Mouse (Mus musculus): ENCODE data around the gene Ppfia1.

Ppfia1 gene

GRCm38 (mm10) chr7:144427460-144427859, 126.1 kb downstream of the Ppfia1 start:
- no peak for DNase-seq (ENCODE audit: low spot score in 2 of 2)
